Mouse (Mus musculus) brain, embryonic 14.5 days (tissue): ENCODE measurements around the gene Pbx4.

Experiments used
- CTCF ChIP-seq: fragments of 200-500 bp; IDR thresholded peaks from 2 replicates; pipeline ENCODE4 v1.5.1; 2012; ENCODE audit warnings: inconsistent platforms, mild to moderate bottlenecking, moderate library complexity, borderline replicate concordance; ENCODE audit not compliant: insufficient read depth, insufficient read length; ENCODE audit errors: extremely low read depth
- POLR2A ChIP-seq: fragments of 200-500 bp; IDR thresholded peaks from 2 replicates; pipeline ENCODE4 v1.6.1; 2012; ENCODE audit warnings: mild to moderate bottlenecking, inconsistent platforms, borderline replicate concordance; ENCODE audit not compliant: poor library complexity, insufficient read depth, insufficient read length, severe bottlenecking; ENCODE audit errors: extremely low read depth

- TF ChIP-seq POLR2A: no peak
- TF ChIP-seq CTCF: peak; percentile 51
Measured at GRCm38 (mm10) chr8:69915748-69916147, 83.5 kb downstream of the Pbx4 start.
